Mouse (Mus musculus) MEL (cell line): ENCODE data around the gene Slco1a1.

Source experiments
- CTCF ChIP-seq, 3 experiments: IDR thresholded peaks in 2 of 3; conservative IDR thresholded peaks in 1 of 3; 2 replicates each; pipeline ENCODE4 v1.5.1; 2011 to 2012; ENCODE audit warnings: low read length in 3 of 3, low read depth in 2 of 3, mild to moderate bottlenecking in 2 of 3, improper control_type of control experiment in 1 of 3, inconsistent platforms in 1 of 3, mixed read lengths in 1 of 3, moderate library complexity in 1 of 3; ENCODE audit not compliant: control insufficient read depth in 1 of 3, insufficient read depth in 1 of 3, poor library complexity in 1 of 3, severe bottlenecking in 1 of 3
- GATA1 ChIP-seq: IDR thresholded peaks from 2 replicates; pipeline ENCODE4 v1.6.1; 2011; ENCODE audit warnings: low read depth, low read length, improper control_type of control experiment

- TF ChIP-seq GATA1 (no peak), CTCF (IDR thresholded peaks at IDR 0.05 in 2 of 3, conservative IDR thresholded peaks at IDR 0.05 in 1 of 3; ENCODE audit: control insufficient read depth in 1 of 3, insufficient read depth in 1 of 3, low read depth in 2 of 3, low read length in 3 of 3, poor library complexity in 1 of 3, severe bottlenecking in 1 of 3) (no peak)
These were observed 13.7 kb upstream of the Slco1a1 start for GRCm38 (mm10) chr6:141960482-141960881.
